Mouse (Mus musculus) frontal cortex, adult 2 months (tissue): ENCODE data around the gene Rpl39l. TPM values are rescaled to one million over a fixed set of nuclear protein-coding genes. Genes with fewer than 3 reads are reported as not detected.
"Not testable (repeated sequence)": the region's sequence is repeated elsewhere in the genome, so short reads cannot be mapped to it uniquely, and the experiment has no call there.

ENCODE experiments used
- DNase-seq, 2 experiments: peaks; one replicate each; pipeline ENCODE4 v3.0.0; 2022; ENCODE audit warnings: low spot score in 1 of 2; ENCODE audit errors: extremely low spot score in 1 of 2
- polyA plus RNA-seq: library from polyadenylated mRNA; depleted of rRNA; stranded (reverse); fragments of >200 nt; gene quantifications from 2 replicates; pipeline ENCODE4 v1.2.3, GENCODE M21; 2012; rRNA removed

Rpl39l gene
- 0.22 TPM in 1 of 2 replicates, not detected in the other for polyA plus RNA-seq

GRCm38 (mm10) chr16:10170005-10170404, at the start of gene Rpl39l:
Rpl39l (plus strand) TSS chr16:10170226.
- DNase-seq: no peak

DNA sequence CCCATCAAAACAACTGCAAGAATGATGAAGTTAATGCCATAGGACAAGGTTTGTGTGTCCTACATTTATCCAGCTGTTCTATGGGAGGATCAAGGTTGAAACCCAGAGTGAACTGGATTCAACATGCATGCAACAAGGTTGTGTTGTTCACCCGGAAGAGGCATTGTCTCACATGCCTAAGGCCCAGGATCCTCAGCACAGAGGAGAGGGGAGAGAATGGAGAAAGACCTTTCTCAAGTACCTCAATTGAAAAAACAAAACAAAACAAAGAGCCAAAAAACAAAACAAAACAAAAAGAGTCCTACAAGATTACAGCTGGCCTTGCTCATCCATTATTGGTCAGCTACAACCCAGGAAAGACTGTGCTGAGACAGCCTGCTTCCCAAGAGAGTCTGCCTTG, 42.4 kb upstream of the Rpl39l start:
- DNase-seq: no peak

- DNase-seq: no peak
Measured at GRCm38 (mm10) chr16:10129052-10129911, 40.7 kb upstream of the Rpl39l start.

DNA sequence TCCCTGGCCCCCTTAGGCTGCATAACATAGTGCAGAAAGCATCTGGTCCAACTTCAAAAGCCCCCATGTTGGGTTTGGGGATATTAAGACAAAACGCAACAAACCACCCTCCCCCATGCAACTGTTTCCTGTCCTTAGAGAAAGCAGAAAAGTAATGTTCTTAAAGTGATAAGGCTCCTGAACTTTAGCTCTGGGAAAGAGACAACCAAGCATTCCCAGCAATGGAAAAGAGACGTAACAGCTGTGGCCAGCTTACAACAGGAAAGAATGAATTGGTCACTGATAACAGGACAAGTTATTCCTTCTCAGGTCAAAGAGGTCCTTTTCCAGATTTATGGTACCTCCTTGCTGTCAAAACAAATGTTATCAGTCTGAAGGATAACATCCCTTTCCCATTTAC, 26.9 kb upstream of the Rpl39l start:
- DNase-seq: no peak

DNA sequence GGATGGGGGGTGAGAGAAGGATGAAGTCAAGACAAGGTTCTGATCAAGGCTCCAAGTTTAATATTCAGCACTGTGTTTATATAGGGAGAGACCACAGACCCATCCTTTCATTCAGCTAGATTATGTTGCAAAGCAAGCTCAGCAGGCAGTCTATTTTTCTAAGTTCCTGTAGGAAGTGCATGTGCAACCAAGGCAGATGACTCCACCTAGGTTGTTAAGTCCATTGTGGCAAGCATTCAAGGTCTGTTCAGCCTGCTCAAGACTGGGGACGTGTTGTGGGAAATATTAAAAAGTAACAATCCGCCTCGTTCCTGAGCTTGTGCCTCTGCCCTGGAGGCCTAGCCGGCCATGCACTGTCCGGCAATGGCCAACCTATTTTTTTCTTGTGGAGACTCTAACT, 22.6 kb upstream of the Rpl39l start:
- DNase-seq: no peak

- DNase-seq: no peak
Measured at GRCm38 (mm10) chr16:10169123-10169905, 712 bp upstream of the Rpl39l start.

DNA sequence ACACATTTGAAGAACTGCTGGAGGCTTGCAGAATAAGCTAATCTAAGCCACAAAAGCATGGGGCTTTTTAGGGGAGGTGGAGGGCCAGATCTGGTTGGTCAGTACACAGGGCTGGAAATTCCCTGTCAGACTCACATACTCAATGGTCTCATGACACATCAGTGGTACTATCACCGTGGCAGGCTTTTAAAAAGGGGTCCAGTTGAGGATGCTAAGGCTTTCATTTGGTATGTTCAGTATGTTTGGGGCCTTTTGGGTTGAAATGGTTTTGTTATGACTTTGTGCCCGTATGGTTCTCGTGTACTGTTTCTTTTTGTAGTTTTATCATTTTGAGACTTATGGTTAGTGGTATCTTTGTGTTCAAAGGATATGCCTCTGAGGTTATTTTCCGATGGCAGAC, 1.2 kb downstream of the Rpl39l start:
- DNase-seq: no peak

DNA sequence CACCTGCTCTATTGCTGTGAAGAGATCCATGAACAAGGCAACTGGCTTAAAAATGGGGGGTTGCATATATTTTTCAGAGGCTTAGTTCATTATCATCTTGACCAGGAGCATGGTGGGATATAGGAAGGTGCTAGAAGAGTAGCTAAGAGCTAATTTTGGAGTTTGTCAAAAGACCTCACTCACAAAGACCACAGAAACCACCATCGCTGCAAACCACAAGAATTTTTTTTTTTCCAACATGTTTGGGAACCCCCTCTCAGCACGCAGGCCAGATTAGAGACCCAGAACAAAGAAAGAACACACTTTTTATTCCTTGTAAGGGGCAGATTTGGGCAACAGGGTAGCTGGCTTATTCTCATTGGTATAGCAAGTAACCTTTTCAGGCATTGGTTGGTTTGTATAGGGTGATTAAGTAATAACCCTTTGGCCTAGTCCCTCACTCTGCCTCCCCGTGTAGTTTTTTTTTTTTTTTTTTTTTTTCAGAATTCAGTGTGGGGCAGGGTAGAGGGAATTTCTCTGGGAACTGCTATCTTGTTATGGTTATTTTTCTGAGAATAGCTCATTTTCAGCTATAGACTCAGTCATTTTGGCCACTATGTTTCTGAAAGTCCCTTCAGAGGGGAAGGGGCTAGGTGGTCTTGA, 2.3 kb downstream of the Rpl39l start:
- DNase-seq: no peak

- not testable (repeated sequence) for DNase-seq
Measured at GRCm38 (mm10) chr16:10187461-10187860, 17.4 kb downstream of the Rpl39l start.

DNA sequence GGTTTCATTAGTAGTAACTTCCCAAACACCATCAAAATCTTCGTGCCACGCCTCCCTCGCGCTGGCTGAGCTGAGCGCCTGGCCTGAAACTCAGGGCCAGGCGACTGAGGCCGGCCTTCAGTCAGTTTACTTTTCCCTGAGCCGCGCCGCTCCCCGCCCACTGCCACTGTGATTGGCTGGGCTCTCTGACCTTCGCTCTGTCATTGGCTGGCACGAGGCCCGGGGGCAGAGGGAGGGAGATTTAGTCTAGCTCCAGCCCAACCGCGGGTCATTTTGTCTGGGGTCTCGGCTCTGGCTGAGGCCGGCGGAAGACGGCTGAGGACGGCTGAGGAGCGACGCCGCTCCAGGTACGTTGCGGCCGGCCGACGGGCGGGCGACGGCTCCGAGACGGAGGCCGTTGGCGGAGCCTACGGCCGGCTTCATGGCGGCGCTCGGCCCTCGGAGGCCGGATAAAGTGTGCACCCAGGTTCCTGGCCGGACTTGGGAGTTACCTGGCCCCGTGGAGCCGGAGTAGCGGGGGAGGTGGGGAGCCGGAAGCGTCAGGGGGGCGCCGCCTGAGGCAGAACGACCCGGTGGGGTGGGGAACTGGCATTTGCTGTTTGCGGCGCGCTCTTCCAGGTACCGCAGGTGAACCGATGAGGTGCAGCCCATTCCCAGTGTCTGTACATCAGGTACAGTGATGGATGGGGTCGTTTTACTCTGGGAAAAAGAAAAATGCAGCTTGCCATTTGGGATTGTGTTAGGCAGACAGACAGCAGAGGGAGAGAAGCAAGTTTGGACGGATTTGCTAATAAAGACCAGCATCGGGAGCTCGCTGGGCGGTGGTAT, 22.9 kb downstream of the Rpl39l start, which contains the start of gene Atf7ip2:
Gene Atf7ip2 (plus strand): TSS at position 34 of the 828 bp plus-strand sequence.
- peak; percentile 20 to 80 for DNase-seq

- DNase-seq: no peak
Measured at GRCm38 (mm10) chr16:10208777-10209176, 38.8 kb downstream of the Rpl39l start.

- not testable (repeated sequence) for DNase-seq
Measured at GRCm38 (mm10) chr16:10216366-10216765, 46.3 kb downstream of the Rpl39l start.

- not testable (repeated sequence) for DNase-seq
Measured at GRCm38 (mm10) chr16:10217020-10217419, 47.0 kb downstream of the Rpl39l start.

Other genes starting within 250 kb of the Rpl39l start
- 30.1 and 32.4 TPM in 2 replicates for gene Grin2a, start 174.7 kb upstream of the Rpl39l start, polyA plus RNA-seq
- not detected in 2 replicates for gene Atf7ip2, start 22.5 kb downstream of the Rpl39l start, polyA plus RNA-seq
- gene Emp2, start 143.7 kb downstream of the Rpl39l start, polyA plus RNA-seq: 16.7 and 19.3 TPM in 2 replicates
- 9.1 and 15.5 TPM in 2 replicates for gene Tekt5, start 225.3 kb downstream of the Rpl39l start, polyA plus RNA-seq
- 25.6 and 26.4 TPM in 2 replicates for gene Nubp1, start 241.7 kb downstream of the Rpl39l start, polyA plus RNA-seq